Mouse (Mus musculus): ENCODE data around the gene Lamtor4. TPM values are rescaled to one million over a fixed set of nuclear protein-coding genes. Genes with fewer than 3 reads are reported as not detected.

Lamtor4 gene
- polyA plus RNA-seq, 1 experiment: 24.3 TPM

- Histone ChIP-seq H3K4me1 (ENCODE audit: control insufficient read depth, insufficient read depth, low read length) (no peaks in the 10 kb centered on the region), H3K27me3 (ENCODE audit: control insufficient read depth, insufficient read depth, low read length, poor library complexity, severe bottlenecking) (no peaks in the 10 kb centered on the region), H3K27ac (ENCODE audit: insufficient read depth, low read length) (no peak overlapping the region), H3K9ac (ENCODE audit: low read depth, poor library complexity, severe bottlenecking) (no peak overlapping the region), H3K4me3 (ENCODE audit: low read depth, low read length) (no peak overlapping the region), H3K9me3 (replicated peaks; ENCODE audit: control insufficient read depth, insufficient read depth, low read length, poor library complexity, severe bottlenecking) (no peaks in the 10 kb centered on the region), H3K36me3 (ENCODE audit: control insufficient read depth, insufficient read depth, low read length, poor library complexity, severe bottlenecking) (peaks cover 10% of the 10 kb centered on the region; the same call in 1 of the 2 replicates)
- TF ChIP-seq CTCF (IDR thresholded peaks at IDR 0.05; ENCODE audit: low read depth, low read length) (no peak), POLR2A (IDR thresholded peaks at IDR 0.05; ENCODE audit: insufficient read depth, low read length) (no peak), EP300 (IDR thresholded peaks at IDR 0.05; ENCODE audit: insufficient read depth, low read depth, low read length) (no peak)
Observed at GRCm38 (mm10) chr5:138260834-138261233, 5.6 kb downstream of the Lamtor4 start.

- H3K9me3 ChIP-seq (replicated peaks; ENCODE audit: control insufficient read depth, insufficient read depth, low read length, poor library complexity, severe bottlenecking): no peaks in the 10 kb centered on the region
- no peak overlapping the region for H3K9ac ChIP-seq (ENCODE audit: low read depth, poor library complexity, severe bottlenecking)
- H3K4me1 ChIP-seq (ENCODE audit: control insufficient read depth, insufficient read depth, low read length): no peaks in the 10 kb centered on the region
- TF ChIP-seq POLR2A (IDR thresholded peaks at IDR 0.05; ENCODE audit: insufficient read depth, low read length) (no peak), EP300 (IDR thresholded peaks at IDR 0.05; ENCODE audit: insufficient read depth, low read depth, low read length) (no peak), CTCF (IDR thresholded peaks at IDR 0.05; ENCODE audit: low read depth, low read length) (no peak)
- peaks cover 10% of the 10 kb centered on the region; the same call in 1 of the 2 replicates for H3K36me3 ChIP-seq (ENCODE audit: control insufficient read depth, insufficient read depth, low read length, poor library complexity, severe bottlenecking)
- no peak overlapping the region for H3K27ac ChIP-seq (ENCODE audit: insufficient read depth, low read length)
- no peaks in the 10 kb centered on the region for H3K27me3 ChIP-seq (ENCODE audit: control insufficient read depth, insufficient read depth, low read length, poor library complexity, severe bottlenecking)
- H3K4me3 ChIP-seq (ENCODE audit: low read depth, low read length): no peak overlapping the region
Observed at GRCm38 (mm10) chr5:138262001-138262400, 6.7 kb downstream of the Lamtor4 start.

DNA sequence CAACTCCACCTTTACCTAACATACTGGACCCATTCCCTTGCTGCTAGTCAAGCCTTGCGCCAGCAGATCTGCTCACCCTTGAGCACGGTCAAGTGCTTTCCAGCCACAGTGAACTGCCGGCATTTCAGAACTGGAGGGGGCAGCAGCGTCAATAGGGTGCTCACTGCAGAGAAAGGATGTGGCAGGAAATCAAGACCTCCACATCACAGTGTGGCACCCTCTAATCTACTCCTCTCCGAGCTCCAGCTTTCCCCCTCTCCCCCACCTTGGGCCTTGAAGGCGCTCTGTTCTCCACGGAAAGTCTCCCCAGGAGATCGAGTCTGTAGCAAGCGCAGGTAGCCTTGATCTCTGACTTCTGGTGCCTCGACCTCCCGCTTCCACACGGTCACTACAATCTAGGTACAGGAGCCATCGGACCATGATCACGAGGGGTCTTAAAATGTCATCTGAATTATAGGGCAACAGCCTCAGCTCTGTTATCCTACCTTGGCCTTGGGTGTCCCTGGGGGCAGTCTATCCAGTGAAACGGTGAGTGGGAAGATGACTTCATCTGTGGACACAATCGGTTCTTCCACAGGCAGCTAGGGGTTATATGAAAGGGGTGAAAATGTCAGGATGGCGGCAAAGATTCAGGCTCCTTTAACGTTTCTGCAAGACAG, 7.4 kb downstream of the Lamtor4 start:
- no peak overlapping the region for H3K27ac ChIP-seq (ENCODE audit: insufficient read depth, low read length)
- H3K36me3 ChIP-seq (ENCODE audit: control insufficient read depth, insufficient read depth, low read length, poor library complexity, severe bottlenecking): peaks cover 10% of the 10 kb centered on the region; the same call in 1 of the 2 replicates
- H3K27me3 ChIP-seq (ENCODE audit: control insufficient read depth, insufficient read depth, low read length, poor library complexity, severe bottlenecking): no peaks in the 10 kb centered on the region
- no peaks in the 10 kb centered on the region for H3K9me3 ChIP-seq (replicated peaks; ENCODE audit: control insufficient read depth, insufficient read depth, low read length, poor library complexity, severe bottlenecking)
- H3K4me3 ChIP-seq (ENCODE audit: low read depth, low read length): peak overlapping the region; percentile 84
- H3K9ac ChIP-seq (ENCODE audit: low read depth, poor library complexity, severe bottlenecking): peak overlapping the region; percentile 88
- H3K4me1 ChIP-seq (ENCODE audit: control insufficient read depth, insufficient read depth, low read length): no peaks in the 10 kb centered on the region
- TF ChIP-seq CTCF (IDR thresholded peaks at IDR 0.05; ENCODE audit: low read depth, low read length) (no peak), POLR2A (IDR thresholded peaks at IDR 0.05; ENCODE audit: insufficient read depth, low read length) (no peak), EP300 (IDR thresholded peaks at IDR 0.05; ENCODE audit: insufficient read depth, low read depth, low read length) (no peak)

GRCm38 (mm10) chr5:138263260-138264206, 8.3 kb downstream of the Lamtor4 start, which contains the start of gene BC037034:
TSS of gene BC037034 (minus strand) at chr5:138264033.
- H3K36me3 ChIP-seq (ENCODE audit: control insufficient read depth, insufficient read depth, low read length, poor library complexity, severe bottlenecking): peaks cover 10% of the 10 kb centered on the region; the same call in 1 of the 2 replicates
- H3K27me3 ChIP-seq (ENCODE audit: control insufficient read depth, insufficient read depth, low read length, poor library complexity, severe bottlenecking): no peaks in the 10 kb centered on the region
- no peaks in the 10 kb centered on the region for H3K9me3 ChIP-seq (replicated peaks; ENCODE audit: control insufficient read depth, insufficient read depth, low read length, poor library complexity, severe bottlenecking)
- H3K4me3 ChIP-seq (ENCODE audit: low read depth, low read length): peak within 1 kb of the TSS; percentile 84
- TF ChIP-seq EP300 (IDR thresholded peaks at IDR 0.05; ENCODE audit: insufficient read depth, low read depth, low read length) (no peak), POLR2A (IDR thresholded peaks at IDR 0.05; ENCODE audit: insufficient read depth, low read length) (peak; percentile 68)
- H3K4me1 ChIP-seq (ENCODE audit: control insufficient read depth, insufficient read depth, low read length): no peaks in the 10 kb centered on the region
- peak within 1 kb of the TSS; percentile 88 for H3K9ac ChIP-seq (ENCODE audit: low read depth, poor library complexity, severe bottlenecking)
- H3K27ac ChIP-seq (ENCODE audit: insufficient read depth, low read length): no peak within 1 kb of the TSS

DNA sequence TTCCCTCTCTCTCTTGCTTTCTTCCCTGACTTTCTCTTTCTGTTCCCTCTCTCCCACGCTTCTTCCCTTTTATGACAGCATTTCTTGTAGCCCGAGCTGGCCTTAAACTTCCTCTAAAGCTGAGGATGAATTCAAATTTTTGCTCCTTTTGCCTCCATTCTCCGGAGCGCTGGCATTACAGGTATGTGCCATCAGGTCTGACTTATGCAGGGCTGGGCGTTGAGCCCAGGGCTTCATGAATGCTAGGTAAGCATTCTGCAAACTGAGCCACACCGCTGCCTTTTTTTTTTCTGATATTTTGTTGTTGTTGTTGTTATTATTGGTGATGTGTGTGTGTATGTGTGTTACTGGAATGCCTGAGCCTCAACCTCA, 8.9 kb downstream of the Lamtor4 start:
- H3K27me3 ChIP-seq (ENCODE audit: control insufficient read depth, insufficient read depth, low read length, poor library complexity, severe bottlenecking): no peaks in the 10 kb centered on the region
- H3K27ac ChIP-seq (ENCODE audit: insufficient read depth, low read length): no peak overlapping the region
- TF ChIP-seq POLR2A (IDR thresholded peaks at IDR 0.05; ENCODE audit: insufficient read depth, low read length) (no peak), EP300 (IDR thresholded peaks at IDR 0.05; ENCODE audit: insufficient read depth, low read depth, low read length) (no peak), CTCF (IDR thresholded peaks at IDR 0.05; ENCODE audit: low read depth, low read length) (no peak)
- H3K36me3 ChIP-seq (ENCODE audit: control insufficient read depth, insufficient read depth, low read length, poor library complexity, severe bottlenecking): peaks cover 9% of the 10 kb centered on the region; the same call in 1 of the 2 replicates
- H3K9ac ChIP-seq (ENCODE audit: low read depth, poor library complexity, severe bottlenecking): peak overlapping the region; percentile 88
- H3K4me1 ChIP-seq (ENCODE audit: control insufficient read depth, insufficient read depth, low read length): no peaks in the 10 kb centered on the region
- peak overlapping the region; percentile 84 for H3K4me3 ChIP-seq (ENCODE audit: low read depth, low read length)
- H3K9me3 ChIP-seq (replicated peaks; ENCODE audit: control insufficient read depth, insufficient read depth, low read length, poor library complexity, severe bottlenecking): no peaks in the 10 kb centered on the region

Measured in ES-Bruce4 (cell line).